Mouse (Mus musculus): ENCODE results near the gene Bag5. TPM values are rescaled to one million over a fixed set of nuclear protein-coding genes. Genes with fewer than 3 reads are reported as not detected.
"Not testable (repeated sequence)": the region's sequence is repeated elsewhere in the genome, so short reads cannot be mapped to it uniquely, and the experiment has no call there.

Bag5 gene
- polyA plus RNA-seq, 1 experiment from 2014 or later: 57.6 TPM

DNA sequence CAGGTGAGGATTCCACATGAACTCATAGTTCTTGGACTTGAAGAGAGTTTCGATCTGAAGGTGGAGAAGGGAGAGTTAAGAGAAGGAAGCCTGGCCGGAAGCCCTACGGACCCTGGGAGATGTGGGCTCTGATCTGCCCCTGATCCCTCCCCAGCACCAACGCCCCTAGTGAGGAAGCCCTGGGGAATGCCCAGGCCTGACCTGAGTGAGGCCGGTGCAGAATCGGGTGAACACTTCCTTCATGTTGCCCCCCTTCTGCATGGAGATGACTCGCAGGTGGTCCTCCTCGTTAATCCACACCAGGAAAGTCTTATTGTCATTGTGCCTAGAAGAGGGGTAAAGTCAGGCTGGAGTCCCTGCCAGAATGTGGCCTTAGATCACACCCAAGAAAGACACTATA, 43.1 kb downstream of the Bag5 start:
- H3K4me2 ChIP-seq: peak overlapping the region; percentile 97
- H3K36me3 ChIP-seq: peaks cover 37% of the 10 kb centered on the region
- peak overlapping the region; percentile 95 for H3K27ac ChIP-seq (replicated peaks)
- H3K4me3 ChIP-seq: peak overlapping the region; percentile 97
- H3K4me1 ChIP-seq (replicated peaks): peaks cover 46% of the 10 kb centered on the region
- 45% methylated on average over 8 of the region's 8 CpGs for WGBS
- H3K27me3 ChIP-seq: no peaks in the 10 kb centered on the region; the same call in 1 of the 2 replicates
- no peak for ATAC-seq (ENCODE audit: low read depth)
- H3K9me3 ChIP-seq: no peaks in the 10 kb centered on the region
- peak overlapping the region; percentile 99 for H3K9ac ChIP-seq

DNA sequence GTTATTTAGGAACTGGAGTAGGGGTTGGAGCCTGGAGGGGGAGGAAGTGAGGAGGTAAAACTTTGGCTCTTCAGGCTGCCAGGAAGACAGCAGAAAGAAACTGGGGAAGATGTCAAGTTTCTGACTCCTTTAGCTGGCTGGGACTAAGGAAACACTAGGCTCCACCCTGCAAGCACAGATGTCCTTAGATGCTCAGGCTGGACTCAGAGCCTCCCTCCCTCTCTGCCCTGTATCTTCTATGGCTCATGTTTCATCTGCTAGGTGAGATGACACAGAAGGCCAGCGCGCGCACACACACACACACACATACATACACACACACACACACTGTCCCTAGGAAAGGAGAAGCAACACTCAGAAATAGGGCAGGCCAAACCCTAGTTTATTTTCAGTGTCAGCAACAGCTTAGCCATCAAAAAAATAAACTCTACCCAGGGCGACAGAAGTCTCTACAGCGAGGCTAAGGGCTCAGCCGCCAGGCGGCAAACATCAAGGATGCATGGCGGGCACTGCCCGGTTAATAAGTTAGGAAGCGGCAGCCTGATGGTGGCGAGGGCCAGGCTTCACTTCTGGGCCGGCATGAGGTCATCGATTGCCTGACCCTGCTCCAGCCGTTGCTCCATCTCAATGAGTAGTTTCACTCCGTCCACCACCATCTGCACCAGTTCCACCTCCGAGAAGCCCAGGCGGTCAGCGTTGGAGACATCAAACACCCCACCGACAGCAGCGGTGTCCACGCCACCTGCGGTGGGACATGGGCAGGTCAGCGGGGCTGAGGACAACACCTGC, 43.9 kb downstream of the Bag5 start:
- peaks cover 39% of the 10 kb centered on the region for H3K36me3 ChIP-seq
- H3K9me3 ChIP-seq: no peaks in the 10 kb centered on the region
- peak overlapping the region; percentile 95 for H3K27ac ChIP-seq (replicated peaks)
- peak overlapping the region; percentile 97 for H3K4me2 ChIP-seq
- H3K27me3 ChIP-seq: no peaks in the 10 kb centered on the region; the same call in 1 of the 2 replicates
- 48% methylated on average over 23 of the region's 23 CpGs for WGBS
- ATAC-seq (ENCODE audit: low read depth): no peak
- peaks cover 48% of the 10 kb centered on the region for H3K4me1 ChIP-seq (replicated peaks)
- peak overlapping the region; percentile 97 for H3K4me3 ChIP-seq
- peak overlapping the region; percentile 99 for H3K9ac ChIP-seq

DNA sequence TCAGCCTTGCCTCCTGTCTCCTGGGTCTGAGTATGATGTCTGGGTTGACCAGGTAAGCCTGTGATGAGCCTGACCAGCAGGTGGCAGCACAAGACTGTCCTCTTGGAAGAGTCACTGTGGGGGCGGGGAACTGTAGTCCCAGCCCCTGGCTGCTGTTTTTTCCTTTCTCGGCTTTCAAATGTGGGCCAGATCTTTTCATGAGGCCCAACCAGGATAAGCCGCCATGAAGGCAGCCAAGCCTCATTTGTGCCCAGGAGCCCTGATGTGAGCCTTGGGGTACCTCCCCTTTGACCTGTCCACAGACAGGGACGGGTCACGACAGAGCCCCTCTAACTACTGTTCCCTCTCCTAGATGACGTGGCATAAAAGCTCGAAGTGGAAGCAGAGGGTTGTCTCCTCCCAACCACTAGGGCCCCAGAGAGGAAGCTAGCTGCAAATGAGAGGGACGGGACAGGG, 44.6 kb downstream of the Bag5 start:
- Histone ChIP-seq H3K36me3 (peaks cover 45% of the 10 kb centered on the region), H3K27ac (replicated peaks) (peak overlapping the region; percentile 95), H3K4me2 (peak overlapping the region; percentile 97), H3K27me3 (no peaks in the 10 kb centered on the region; the same call in 1 of the 2 replicates), H3K4me3 (peak overlapping the region; percentile 97), H3K9me3 (no peaks in the 10 kb centered on the region), H3K4me1 (replicated peaks) (peaks cover 54% of the 10 kb centered on the region), H3K9ac (peak overlapping the region; percentile 99)
- ATAC-seq (ENCODE audit: low read depth): peak; percentile 15; the same call in 1 of the 2 replicates
- WGBS: 0% methylated on average over 8 of the region's 8 CpGs

DNA sequence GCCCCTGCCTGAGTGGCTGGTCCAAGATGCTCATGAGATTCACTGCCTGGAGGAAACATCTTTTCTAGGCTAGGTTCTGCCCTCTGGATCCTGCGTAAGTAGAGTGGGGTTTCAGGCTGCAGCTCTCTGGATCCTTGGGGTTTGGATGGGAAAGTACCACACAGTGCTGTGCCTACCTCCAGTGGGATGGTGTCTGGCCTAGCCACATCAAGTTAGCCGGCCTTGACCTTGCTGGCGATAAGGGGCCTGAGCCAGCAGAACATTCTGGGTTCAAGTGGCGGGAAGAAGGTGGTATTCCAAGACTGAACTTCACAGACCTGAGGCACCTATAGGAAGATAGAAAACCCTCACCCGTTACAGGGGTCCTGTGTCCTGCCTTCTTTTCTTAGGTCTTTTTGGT, 45.6 kb downstream of the Bag5 start:
- no peaks in the 10 kb centered on the region for H3K9me3 ChIP-seq
- no peaks in the 10 kb centered on the region for H3K27me3 ChIP-seq
- H3K36me3 ChIP-seq: peaks cover 46% of the 10 kb centered on the region
- ATAC-seq (ENCODE audit: low read depth): no peak
- 91% methylated on average over 5 of the region's 5 CpGs for WGBS
- peaks cover 46% of the 10 kb centered on the region for H3K4me1 ChIP-seq (replicated peaks)
- H3K9ac ChIP-seq: no peak overlapping the region
- H3K4me3 ChIP-seq: no peak overlapping the region
- 0 out of 2 replicates have a peak overlapping the region, but pooled peaks have one; percentile 95 for H3K27ac ChIP-seq (replicated peaks)
- H3K4me2 ChIP-seq: no peak overlapping the region

DNA sequence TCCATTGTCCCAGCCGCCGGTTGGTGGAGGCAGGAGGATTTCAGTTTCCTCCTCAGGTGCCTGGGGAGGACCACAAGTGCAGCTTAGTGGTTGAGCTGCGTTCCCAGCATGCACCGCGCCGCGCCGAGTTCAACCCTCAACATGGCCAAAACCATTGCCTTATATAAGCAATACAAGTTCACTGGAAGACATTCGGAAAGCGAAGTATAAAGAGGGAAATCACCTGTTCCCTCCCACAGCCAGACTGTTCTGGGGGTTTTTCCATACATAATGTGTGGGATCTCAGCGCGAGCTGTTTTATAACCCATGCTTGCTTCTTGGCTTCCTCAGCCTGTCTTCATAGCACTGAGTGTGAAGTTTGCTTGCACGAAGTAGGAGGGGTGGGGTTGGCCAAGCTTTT, 46.7 kb downstream of the Bag5 start:
- peaks cover 56% of the 10 kb centered on the region for H3K36me3 ChIP-seq
- H3K27ac ChIP-seq (replicated peaks): no peak overlapping the region
- H3K9me3 ChIP-seq: no peaks in the 10 kb centered on the region
- H3K27me3 ChIP-seq: no peaks in the 10 kb centered on the region
- no peak overlapping the region for H3K4me2 ChIP-seq
- 81% methylated on average over 13 of the region's 13 CpGs for WGBS
- H3K4me3 ChIP-seq: no peak overlapping the region
- ATAC-seq (ENCODE audit: low read depth): no peak
- no peak overlapping the region for H3K9ac ChIP-seq
- H3K4me1 ChIP-seq (replicated peaks): peaks cover 44% of the 10 kb centered on the region

DNA sequence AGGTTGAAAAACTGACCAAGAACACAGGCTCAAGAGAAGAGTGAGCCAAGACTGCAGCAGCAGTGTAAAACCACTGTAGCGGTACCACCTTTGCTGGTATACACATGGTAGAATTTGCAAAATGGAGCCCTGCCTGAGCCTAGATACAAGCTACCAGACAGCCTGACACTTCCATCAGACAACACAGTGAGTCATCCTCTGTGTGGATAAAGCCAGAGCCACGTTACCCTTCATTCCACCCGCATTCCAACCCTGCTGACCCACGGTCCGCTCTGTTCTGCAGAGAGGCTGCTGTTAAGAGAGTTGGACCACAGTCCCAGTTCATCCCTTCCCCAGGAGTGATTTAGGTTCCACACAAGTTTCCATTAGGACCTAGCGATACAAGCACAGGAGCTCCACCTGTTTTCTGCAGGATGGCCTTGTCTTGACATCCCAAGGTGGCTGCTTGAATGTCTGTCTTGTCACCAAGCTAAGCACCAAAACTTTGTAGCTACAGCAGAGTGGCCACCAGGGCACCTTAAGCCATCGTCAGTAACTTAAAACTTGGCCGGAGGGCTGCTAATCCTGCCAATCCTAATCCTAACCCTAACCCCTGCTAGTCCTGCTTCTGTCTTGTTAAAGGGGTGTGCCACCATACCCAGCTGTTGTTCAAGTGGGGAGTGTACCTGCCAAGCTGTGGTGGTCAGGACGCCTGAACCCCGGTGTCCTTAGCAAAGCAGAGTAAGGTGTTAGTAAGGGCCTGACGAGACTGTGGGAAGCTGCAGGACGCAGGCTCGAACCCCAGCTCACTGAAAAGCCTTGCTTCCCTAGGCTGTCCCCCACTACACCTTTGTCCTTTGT, 47.8 kb downstream of the Bag5 start:
- Histone ChIP-seq H3K4me2 (no peak overlapping the region), H3K9ac (no peak overlapping the region), H3K4me3 (no peak overlapping the region), H3K36me3 (peaks cover 64% of the 10 kb centered on the region), H3K4me1 (replicated peaks) (peaks cover 35% of the 10 kb centered on the region), H3K9me3 (no peaks in the 10 kb centered on the region), H3K27ac (replicated peaks) (no peak overlapping the region), H3K27me3 (no peaks in the 10 kb centered on the region)
- 85% methylated on average over 13 of the region's 13 CpGs for WGBS
- no peak for ATAC-seq (ENCODE audit: low read depth)

DNA sequence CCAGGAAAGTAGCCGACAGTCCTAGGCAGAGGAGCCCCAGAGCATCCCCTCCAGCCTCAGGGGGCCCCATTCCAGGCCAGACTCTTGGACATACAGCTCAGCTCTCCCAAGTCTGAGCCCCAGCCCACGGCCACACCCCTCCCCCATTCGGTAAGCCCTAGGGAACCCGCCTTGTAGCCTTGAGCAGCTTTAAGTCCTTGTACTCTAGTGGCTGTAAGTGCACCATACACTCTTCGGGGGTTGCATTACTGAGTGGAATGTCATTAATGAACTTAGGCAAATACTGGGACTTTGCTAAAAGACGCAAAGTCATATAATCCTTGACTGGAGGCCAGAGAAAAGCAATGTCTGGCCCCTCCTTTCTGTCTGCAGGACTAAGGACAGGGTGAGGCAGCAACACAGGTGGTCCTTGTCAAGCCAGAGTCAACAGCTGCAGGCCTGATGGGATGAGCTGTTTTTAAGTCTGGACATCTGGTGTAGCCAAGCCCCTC, 48.9 kb downstream of the Bag5 start:
- H3K9ac ChIP-seq: no peak overlapping the region
- H3K36me3 ChIP-seq: peaks cover 65% of the 10 kb centered on the region
- peak overlapping the region; percentile 59; the same call in 1 of the 2 replicates for H3K27ac ChIP-seq (replicated peaks)
- WGBS: 59% methylated on average over 6 of the region's 6 CpGs
- peaks cover 24% of the 10 kb centered on the region for H3K4me1 ChIP-seq (replicated peaks)
- no peaks in the 10 kb centered on the region for H3K27me3 ChIP-seq
- no peak overlapping the region for H3K4me2 ChIP-seq
- no peaks in the 10 kb centered on the region for H3K9me3 ChIP-seq
- ATAC-seq (ENCODE audit: low read depth): no peak
- H3K4me3 ChIP-seq: no peak overlapping the region

DNA sequence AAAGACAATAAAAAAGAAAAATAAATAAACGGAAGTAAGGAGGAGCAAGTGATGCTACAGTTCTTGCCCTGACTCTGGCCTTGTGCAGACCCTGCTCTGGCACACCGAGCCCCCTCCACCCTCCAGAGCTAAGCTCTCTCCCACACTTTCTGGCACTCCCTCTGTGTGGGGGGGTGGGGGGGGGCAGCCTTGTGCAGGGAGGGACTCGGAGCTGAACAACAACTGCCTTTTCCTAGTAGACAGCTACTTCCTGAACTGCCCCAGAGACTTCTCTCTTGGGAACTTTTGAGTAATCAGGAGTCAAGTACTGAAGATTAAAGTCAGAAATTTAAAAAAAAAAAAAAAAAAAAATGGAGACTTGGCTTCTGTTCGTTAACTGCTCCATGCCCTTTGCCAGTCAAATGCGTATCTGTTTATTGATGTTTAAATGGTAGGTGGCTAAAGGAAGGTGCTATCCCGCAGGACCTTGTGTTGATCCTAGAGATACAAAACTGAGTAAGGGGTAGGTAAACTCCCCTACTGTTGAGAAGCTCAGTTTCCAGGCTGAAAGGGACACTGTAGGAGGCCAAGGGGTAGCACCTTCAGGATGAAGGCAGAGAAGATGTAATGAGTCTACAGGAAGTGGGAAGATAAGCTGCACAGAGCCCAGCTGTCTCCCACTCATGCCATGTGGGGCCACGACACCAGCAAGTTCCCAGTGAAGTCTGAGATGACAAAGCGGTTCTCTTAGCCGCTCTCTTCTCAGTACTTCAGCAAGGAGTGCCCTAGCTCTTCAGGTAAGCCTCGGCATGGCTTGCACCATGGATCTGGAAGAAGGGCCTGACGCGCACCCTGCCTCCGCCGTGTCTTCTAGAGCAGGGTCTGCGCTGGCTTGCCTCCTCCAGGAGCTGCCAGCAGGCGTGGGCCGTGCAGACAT, 49.6 kb downstream of the Bag5 start:
- Histone ChIP-seq H3K27ac (replicated peaks) (peak overlapping the region; percentile 59; the same call in 1 of the 2 replicates), H3K9ac (no peak overlapping the region)
- ATAC-seq (ENCODE audit: low read depth): no peak

DNA sequence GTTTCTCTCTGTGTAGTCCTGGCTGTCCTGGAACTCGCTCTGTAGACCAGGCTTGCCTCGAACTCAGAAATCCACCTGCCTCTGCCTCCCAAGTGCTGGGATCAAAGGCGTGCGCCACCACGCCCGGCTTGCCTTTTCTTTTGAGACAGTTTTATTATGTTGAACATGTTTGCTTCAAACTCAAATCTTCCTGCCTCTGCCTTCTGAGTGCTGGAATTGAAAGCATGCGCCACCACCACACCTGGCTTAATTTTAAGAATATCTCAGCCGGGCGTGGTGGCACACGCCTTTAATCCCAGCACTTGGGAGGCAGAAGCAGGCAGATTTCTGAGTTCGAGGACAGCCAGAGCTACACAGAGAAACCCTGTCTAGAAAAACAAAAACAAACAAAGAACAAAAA, 51.5 kb downstream of the Bag5 start:
- not testable (repeated sequence) for ATAC-seq (ENCODE audit: low read depth); H3K27ac ChIP-seq (replicated peaks); H3K4me3 ChIP-seq; H3K9me3 ChIP-seq; H3K9ac ChIP-seq; H3K4me2 ChIP-seq; H3K4me1 ChIP-seq (replicated peaks); H3K27me3 ChIP-seq
- H3K36me3 ChIP-seq: peaks cover 69% of the 10 kb centered on the region
- 97% methylated on average over 11 of the region's 11 CpGs for WGBS

More for the DNA sequence above, 49.6 kb downstream of the Bag5 start:
- H3K4me2 ChIP-seq: no peak overlapping the region
- H3K4me1 ChIP-seq (replicated peaks): peaks cover 17% of the 10 kb centered on the region
- H3K4me3 ChIP-seq: no peak overlapping the region
- H3K36me3 ChIP-seq: peaks cover 63% of the 10 kb centered on the region
- H3K9me3 ChIP-seq: no peaks in the 10 kb centered on the region
- 80% methylated on average over 17 of the region's 17 CpGs for WGBS
- no peaks in the 10 kb centered on the region for H3K27me3 ChIP-seq

DNA sequence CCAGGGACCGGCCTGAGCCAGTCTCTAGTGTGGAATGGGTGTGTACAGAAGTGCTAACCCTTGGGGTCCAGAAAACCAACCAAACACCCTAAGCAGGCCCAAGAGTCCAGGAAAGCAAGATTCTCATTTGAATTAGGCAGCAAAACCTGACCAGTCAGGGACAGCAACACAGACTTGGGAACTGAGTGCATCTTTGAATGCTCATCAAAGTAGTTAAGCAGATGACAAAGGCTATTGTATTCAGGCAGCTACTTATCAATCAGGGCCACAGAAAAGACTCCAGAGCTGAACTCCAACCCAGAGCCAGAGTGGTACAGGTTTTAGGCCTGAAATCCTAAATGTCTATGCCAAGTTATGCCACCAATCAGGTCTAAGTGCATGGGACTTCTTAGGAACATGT, 52.4 kb downstream of the Bag5 start:
- Histone ChIP-seq H3K27ac (replicated peaks) (no peak overlapping the region), H3K4me3 (no peak overlapping the region), H3K27me3 (no peaks in the 10 kb centered on the region), H3K36me3 (peaks cover 73% of the 10 kb centered on the region), H3K4me1 (replicated peaks) (peaks cover 8% of the 10 kb centered on the region; the same call in 1 of the 2 replicates), H3K9me3 (no peaks in the 10 kb centered on the region), H3K4me2 (no peak overlapping the region), H3K9ac (no peak overlapping the region)
- ATAC-seq (ENCODE audit: low read depth): no peak
- WGBS: 89% methylated on average over 1 of the region's 1 CpGs
